Mouse (Mus musculus): Measurements from ENCODE around the gene Cyb561d2. TPM values are rescaled to one million over a fixed set of nuclear protein-coding genes. Genes with fewer than 3 reads are reported as not detected.

Gene Cyb561d2
- polyA plus RNA-seq, 1 experiment, result 29.4 TPM

- TF ChIP-seq CTCF (IDR thresholded peaks at IDR 0.05; ENCODE audit: control insufficient read depth, insufficient read depth, insufficient replicate concordance, low read depth, low read length) (no peak), POLR2A (IDR thresholded peaks at IDR 0.05; ENCODE audit: control insufficient read depth, low read depth, low read length) (peak; percentile 79)
- Histone ChIP-seq H3K27ac (ENCODE audit: control insufficient read depth, insufficient read depth, low read depth, low read length) (peak within 1 kb of the TSS; percentile 58), H3K4me3 (ENCODE audit: control insufficient read depth, low read depth, low read length) (peak within 1 kb of the TSS; percentile 91), H3K4me1 (ENCODE audit: control insufficient read depth, insufficient read depth, low read length) (peaks cover 16% of the 10 kb centered on the region), H3K36me3 (ENCODE audit: control insufficient read depth, insufficient read depth, low read length) (no peaks in the 10 kb centered on the region; the same call in 1 of the 2 replicates), H3K27me3 (ENCODE audit: control insufficient read depth, insufficient read depth, low read length) (no peaks in the 10 kb centered on the region)
These were observed 21.1 kb upstream of the Cyb561d2 start, which contains the start of gene Tusc2 for GRCm38 (mm10) chr9:107563029-107563581. Gene Tusc2, plus strand, starts transcription at chr9:107563255.

DNA sequence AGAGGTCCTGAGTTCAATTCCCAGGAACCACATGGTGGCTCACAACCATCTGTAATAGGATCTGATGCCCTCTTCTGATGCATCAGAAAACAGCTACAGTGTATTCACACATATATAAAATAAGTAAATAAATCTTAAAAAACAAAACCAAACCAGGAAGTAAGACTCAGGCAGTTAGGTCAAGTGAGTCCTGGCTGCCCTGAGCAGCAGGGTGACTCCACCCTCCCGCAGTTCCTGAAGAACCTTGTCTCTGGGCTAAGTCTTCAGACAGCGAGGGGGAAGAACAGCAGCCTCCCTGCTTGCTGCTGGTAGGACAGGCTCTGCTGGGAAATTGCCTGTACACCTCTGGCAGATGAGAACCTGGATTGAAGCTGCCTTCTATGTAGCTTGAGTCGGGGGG is 14.4 kb upstream of the Cyb561d2 start:
- H3K27ac ChIP-seq (ENCODE audit: control insufficient read depth, insufficient read depth, low read depth, low read length), result no peak overlapping the region
- H3K36me3 ChIP-seq (ENCODE audit: control insufficient read depth, insufficient read depth, low read length), result no peaks in the 10 kb centered on the region; the same call in 1 of the 2 replicates
- H3K4me1 ChIP-seq (ENCODE audit: control insufficient read depth, insufficient read depth, low read length), result peaks cover 10% of the 10 kb centered on the region
- H3K4me3 ChIP-seq (ENCODE audit: control insufficient read depth, low read depth, low read length), result peak overlapping the region; percentile 57
- TF ChIP-seq CTCF (IDR thresholded peaks at IDR 0.05; ENCODE audit: control insufficient read depth, insufficient read depth, insufficient replicate concordance, low read depth, low read length) (no peak), POLR2A (IDR thresholded peaks at IDR 0.05; ENCODE audit: control insufficient read depth, low read depth, low read length) (no peak)
- no peaks in the 10 kb centered on the region for H3K27me3 ChIP-seq (ENCODE audit: control insufficient read depth, insufficient read depth, low read length)

GRCm38 (mm10) chr9:107555701-107556100 is 13.7 kb upstream of the Cyb561d2 start:
- H3K4me1 ChIP-seq (ENCODE audit: control insufficient read depth, insufficient read depth, low read length), result peaks cover 10% of the 10 kb centered on the region
- TF ChIP-seq POLR2A (IDR thresholded peaks at IDR 0.05; ENCODE audit: control insufficient read depth, low read depth, low read length) (no peak), CTCF (IDR thresholded peaks at IDR 0.05; ENCODE audit: control insufficient read depth, insufficient read depth, insufficient replicate concordance, low read depth, low read length) (no peak)

GRCm38 (mm10) chr9:107555031-107555457 is 13.1 kb upstream of the Cyb561d2 start:
- Histone ChIP-seq H3K27me3 (ENCODE audit: control insufficient read depth, insufficient read depth, low read length) (no peaks in the 10 kb centered on the region), H3K36me3 (ENCODE audit: control insufficient read depth, insufficient read depth, low read length) (no peaks in the 10 kb centered on the region; the same call in 1 of the 2 replicates), H3K4me1 (ENCODE audit: control insufficient read depth, insufficient read depth, low read length) (peaks cover 10% of the 10 kb centered on the region), H3K27ac (ENCODE audit: control insufficient read depth, insufficient read depth, low read depth, low read length) (peak overlapping the region; percentile 93), H3K4me3 (ENCODE audit: control insufficient read depth, low read depth, low read length) (peak overlapping the region; percentile 88)
- TF ChIP-seq CTCF (IDR thresholded peaks at IDR 0.05; ENCODE audit: control insufficient read depth, insufficient read depth, insufficient replicate concordance, low read depth, low read length), result no peak
- TF ChIP-seq POLR2A (IDR thresholded peaks at IDR 0.05; ENCODE audit: control insufficient read depth, low read depth, low read length), result peak; percentile 38; the same call in 1 of the 2 replicates

More at GRCm38 (mm10) chr9:107555701-107556100, 13.7 kb upstream of the Cyb561d2 start:
- H3K36me3 ChIP-seq (ENCODE audit: control insufficient read depth, insufficient read depth, low read length), result no peaks in the 10 kb centered on the region; the same call in 1 of the 2 replicates
- H3K27ac ChIP-seq (ENCODE audit: control insufficient read depth, insufficient read depth, low read depth, low read length), result peak overlapping the region; percentile 93
- H3K27me3 ChIP-seq (ENCODE audit: control insufficient read depth, insufficient read depth, low read length), result no peaks in the 10 kb centered on the region
- H3K4me3 ChIP-seq (ENCODE audit: control insufficient read depth, low read depth, low read length), result peak overlapping the region; percentile 88

- Histone ChIP-seq H3K4me3 (ENCODE audit: control insufficient read depth, low read depth, low read length) (peak overlapping the region; percentile 88), H3K27me3 (ENCODE audit: control insufficient read depth, insufficient read depth, low read length) (no peaks in the 10 kb centered on the region), H3K27ac (ENCODE audit: control insufficient read depth, insufficient read depth, low read depth, low read length) (peak overlapping the region; percentile 93), H3K4me1 (ENCODE audit: control insufficient read depth, insufficient read depth, low read length) (peaks cover 10% of the 10 kb centered on the region), H3K36me3 (ENCODE audit: control insufficient read depth, insufficient read depth, low read length) (no peaks in the 10 kb centered on the region; the same call in 1 of the 2 replicates)
- TF ChIP-seq POLR2A (IDR thresholded peaks at IDR 0.05; ENCODE audit: control insufficient read depth, low read depth, low read length) (peak; percentile 99), CTCF (IDR thresholded peaks at IDR 0.05; ENCODE audit: control insufficient read depth, insufficient read depth, insufficient replicate concordance, low read depth, low read length) (no peak)
These were observed 12.4 kb upstream of the Cyb561d2 start for GRCm38 (mm10) chr9:107554319-107554825.

GRCm38 (mm10) chr9:107553541-107554318 is 11.7 kb upstream of the Cyb561d2 start:
- Histone ChIP-seq H3K4me3 (ENCODE audit: control insufficient read depth, low read depth, low read length) (peak overlapping the region; percentile 88), H3K4me1 (ENCODE audit: control insufficient read depth, insufficient read depth, low read length) (peaks cover 10% of the 10 kb centered on the region), H3K27ac (ENCODE audit: control insufficient read depth, insufficient read depth, low read depth, low read length) (peak overlapping the region; percentile 76), H3K36me3 (ENCODE audit: control insufficient read depth, insufficient read depth, low read length) (no peaks in the 10 kb centered on the region; the same call in 1 of the 2 replicates), H3K27me3 (ENCODE audit: control insufficient read depth, insufficient read depth, low read length) (no peaks in the 10 kb centered on the region)
- no peak for TF ChIP-seq POLR2A (IDR thresholded peaks at IDR 0.05; ENCODE audit: control insufficient read depth, low read depth, low read length)
- no peak for TF ChIP-seq CTCF (IDR thresholded peaks at IDR 0.05; ENCODE audit: control insufficient read depth, insufficient read depth, insufficient replicate concordance, low read depth, low read length)

All from testis, adult 2 months (tissue).